Mouse (Mus musculus) neural tube, embryonic 12.5 days (tissue): Measurements from ENCODE around the gene Abcg4. TPM values are rescaled to one million over a fixed set of nuclear protein-coding genes. Genes with fewer than 3 reads are reported as not detected.
A peak's percentile ranks its signal among the peaks of the same experiment; 100 is the strongest.
"Not testable (repeated sequence)": the region's sequence is repeated elsewhere in the genome, so short reads cannot be mapped to it uniquely, and the experiment has no call there.

Source experiments
- ATAC-seq: fragments of 200-750 bp; cut with Nextera tagmentation; 2 replicates; pipeline ENCODE4 v1.8.0; 2017; ENCODE audit warnings: low read depth, mild to moderate bottlenecking, moderate TSS enrichment, moderate library complexity; ENCODE audit not compliant: low FRiP score
- H3K27ac ChIP-seq: fragments of 300-500 bp; sonication (generic); 2 replicates; pipeline ENCODE4 v1.5.1; 2016
- H3K27me3 ChIP-seq: fragments of 300-500 bp; sonication (generic); replicated peaks from 2 replicates; pipeline ENCODE4 v1.6.1; 2016; ENCODE audit warnings: mild to moderate bottlenecking
- H3K36me3 ChIP-seq: fragments of 300-500 bp; sonication (generic); 2 replicates; pipeline ENCODE4 v1.6.1; 2016; ENCODE audit warnings: mild to moderate bottlenecking
- H3K4me1 ChIP-seq: fragments of 300-500 bp; sonication (generic); 2 replicates; pipeline ENCODE4 v1.6.1; 2016
- H3K4me2 ChIP-seq: fragments of 300-500 bp; sonication (generic); replicated peaks from 2 replicates; pipeline ENCODE4 v1.6.1; 2016; ENCODE audit warnings: mild to moderate bottlenecking
- H3K4me3 ChIP-seq: fragments of 300-500 bp; sonication (generic); 2 replicates; pipeline ENCODE4 v1.5.1; 2016
- H3K9ac ChIP-seq: fragments of 300-500 bp; sonication (generic); 2 replicates; pipeline ENCODE4 v1.6.1; 2016; ENCODE audit warnings: mild to moderate bottlenecking
- H3K9me3 ChIP-seq: fragments of 300-500 bp; sonication (generic); 2 replicates; pipeline ENCODE4 v1.6.1; 2016; ENCODE audit warnings: mild to moderate bottlenecking
- WGBS: fragments of 180-500 bp; shearing (Covaris S2); methylation state at CpG from one replicate; pipeline ENCODE4 v1.1.7; 2016; 5-methylcytosine and 5-hydroxymethylcytosine counted together
- polyA plus RNA-seq: library from polyadenylated mRNA; unstranded; fragments of >200 nt; fragmentation: Nextera tagmentation; extraction: Ambion mirVana; gene quantifications from 2 replicates; pipeline ENCODE4 v1.2.1, GENCODE M21; 2016

Gene Abcg4
- polyA plus RNA-seq, 1 experiment from 2014 or later: 13.8 TPM

GRCm38 (mm10) chr9:44327064-44327711 lies 38.8 kb upstream of the Abcg4 start:
- Histone ChIP-seq H3K4me2 (peak overlapping the region; percentile 83), H3K36me3 (peaks cover 26% of the 10 kb centered on the region), H3K27ac (peak overlapping the region; percentile 60; the same call in 1 of the 2 replicates), H3K9me3 (no peaks in the 10 kb centered on the region), H3K4me1 (peaks cover 12% of the 10 kb centered on the region), H3K4me3 (peak overlapping the region; percentile 78), H3K9ac (peak overlapping the region; percentile 77), H3K27me3 (no peaks in the 10 kb centered on the region)
- peak; percentile 37 for ATAC-seq
- 1% methylated on average over 22 of the region's 22 CpGs for WGBS

- H3K4me3 ChIP-seq: peak overlapping the region; percentile 78
- H3K27ac ChIP-seq: peak overlapping the region; percentile 60
- peak; percentile 93 for ATAC-seq
- peaks cover 12% of the 10 kb centered on the region for H3K4me1 ChIP-seq
- no peaks in the 10 kb centered on the region for H3K9me3 ChIP-seq
- WGBS: under 1% methylated on average over 38 of the region's 38 CpGs
- H3K4me2 ChIP-seq: peak overlapping the region; percentile 83
- H3K27me3 ChIP-seq: no peaks in the 10 kb centered on the region
- peaks cover 20% of the 10 kb centered on the region for H3K36me3 ChIP-seq
- H3K9ac ChIP-seq: peak overlapping the region; percentile 77
Measured at GRCm38 (mm10) chr9:44326371-44327063, 38.1 kb upstream of the Abcg4 start.

- peak within 1 kb of the TSS; percentile 77 for H3K9ac ChIP-seq
- WGBS: 9% methylated on average over 12 of the region's 12 CpGs
- no peak; the same call in 1 of the 2 replicates for ATAC-seq
Measured at GRCm38 (mm10) chr9:44325768-44326370, 37.5 kb upstream of the Abcg4 start, which contains the start of gene Dpagt1. Gene Dpagt1, plus strand, starts transcription at chr9:44326019.

GRCm38 (mm10) chr9:44325032-44325767 lies 36.8 kb upstream of the Abcg4 start:
- H3K4me3 ChIP-seq, H3K9me3 ChIP-seq, H3K27ac ChIP-seq, ATAC-seq, H3K27me3 ChIP-seq: not testable (repeated sequence)
- H3K4me2 ChIP-seq: peak overlapping the region; percentile 83
- H3K4me1 ChIP-seq: peaks cover 19% of the 10 kb centered on the region
- H3K9ac ChIP-seq: 0 out of 2 replicates have a peak overlapping the region, but pooled peaks have one; percentile 29
- WGBS: 60% methylated on average over 7 of the region's 8 CpGs
- peaks cover 11% of the 10 kb centered on the region for H3K36me3 ChIP-seq

More at GRCm38 (mm10) chr9:44325768-44326370, 37.5 kb upstream of the Abcg4 start, which contains the start of gene Dpagt1:
- peaks cover 18% of the 10 kb centered on the region for H3K36me3 ChIP-seq
- peak within 1 kb of the TSS; percentile 60 for H3K27ac ChIP-seq
- no peaks in the 10 kb centered on the region for H3K9me3 ChIP-seq
- peaks cover 14% of the 10 kb centered on the region for H3K4me1 ChIP-seq
- peak within 1 kb of the TSS; percentile 78 for H3K4me3 ChIP-seq
- no peaks in the 10 kb centered on the region for H3K27me3 ChIP-seq
- H3K4me2 ChIP-seq: peak within 1 kb of the TSS; percentile 83

GRCm38 (mm10) chr9:44324147-44324546 lies 35.7 kb upstream of the Abcg4 start:
- H3K4me1 ChIP-seq: peaks cover 23% of the 10 kb centered on the region
- peaks cover 4% of the 10 kb centered on the region; the same call in 1 of the 2 replicates for H3K36me3 ChIP-seq
- no peak overlapping the region for H3K4me3 ChIP-seq
- no peak overlapping the region for H3K27ac ChIP-seq
- no peaks in the 10 kb centered on the region for H3K9me3 ChIP-seq
- no peak overlapping the region for H3K4me2 ChIP-seq
- H3K9ac ChIP-seq: no peak overlapping the region
- ATAC-seq: no peak
- no peaks in the 10 kb centered on the region for H3K27me3 ChIP-seq
- 67% methylated on average over 6 of the region's 6 CpGs for WGBS

- H3K9me3 ChIP-seq, H3K36me3 ChIP-seq, H3K9ac ChIP-seq, ATAC-seq, H3K4me3 ChIP-seq, H3K27me3 ChIP-seq, H3K4me2 ChIP-seq, H3K27ac ChIP-seq: not testable (repeated sequence)
- peaks cover 28% of the 10 kb centered on the region for H3K4me1 ChIP-seq
- 83% methylated on average over 4 of the region's 4 CpGs for WGBS
Measured at GRCm38 (mm10) chr9:44323656-44324055, 35.2 kb upstream of the Abcg4 start.

- 0 out of 2 replicates have a peak overlapping the region, but pooled peaks have one; percentile 38 for H3K27ac ChIP-seq
- 25% methylated on average over 6 of the region's 6 CpGs for WGBS
- ATAC-seq: no peak
Measured at GRCm38 (mm10) chr9:44320799-44321133, 32.4 kb upstream of the Abcg4 start.

GRCm38 (mm10) chr9:44319887-44320798 lies 31.7 kb upstream of the Abcg4 start, which contains the start of gene C2cd2l:
Gene C2cd2l, minus strand, starts transcription at chr9:44320285.
- peak within 1 kb of the TSS; percentile 51; the same call in 1 of the 2 replicates for H3K27ac ChIP-seq
- H3K9ac ChIP-seq: peak within 1 kb of the TSS; percentile 83
- peaks cover 30% of the 10 kb centered on the region for H3K4me1 ChIP-seq
- ATAC-seq: peak; percentile 96
- H3K36me3 ChIP-seq: peaks cover 19% of the 10 kb centered on the region
- under 1% methylated on average over 67 of the region's 67 CpGs for WGBS
- H3K9me3 ChIP-seq: no peaks in the 10 kb centered on the region
- H3K27me3 ChIP-seq: no peaks in the 10 kb centered on the region
- H3K4me3 ChIP-seq: peak within 1 kb of the TSS; percentile 88
- peak within 1 kb of the TSS; percentile 94 for H3K4me2 ChIP-seq

More at GRCm38 (mm10) chr9:44320799-44321133, 32.4 kb upstream of the Abcg4 start:
- Histone ChIP-seq H3K27me3 (no peaks in the 10 kb centered on the region), H3K9me3 (no peaks in the 10 kb centered on the region), H3K9ac (peak overlapping the region; percentile 39; the same call in 1 of the 2 replicates), H3K36me3 (peaks cover 13% of the 10 kb centered on the region), H3K4me3 (peak overlapping the region; percentile 88; the same call in 1 of the 2 replicates), H3K4me2 (peak overlapping the region; percentile 94), H3K4me1 (peaks cover 32% of the 10 kb centered on the region)

GRCm38 (mm10) chr9:44319105-44319886 lies 30.9 kb upstream of the Abcg4 start:
- H3K4me1 ChIP-seq: peaks cover 30% of the 10 kb centered on the region
- WGBS: 2% methylated on average over 37 of the region's 37 CpGs
- peak; percentile 4; the same call in 1 of the 2 replicates for ATAC-seq
- peak overlapping the region; percentile 83 for H3K9ac ChIP-seq
- peak overlapping the region; percentile 88 for H3K4me3 ChIP-seq
- no peaks in the 10 kb centered on the region for H3K27me3 ChIP-seq
- peak overlapping the region; percentile 51; the same call in 1 of the 2 replicates for H3K27ac ChIP-seq
- H3K9me3 ChIP-seq: no peaks in the 10 kb centered on the region
- peak overlapping the region; percentile 94 for H3K4me2 ChIP-seq
- peaks cover 27% of the 10 kb centered on the region for H3K36me3 ChIP-seq

- H3K36me3 ChIP-seq: peaks cover 33% of the 10 kb centered on the region
- no peaks in the 10 kb centered on the region for H3K27me3 ChIP-seq
- peak overlapping the region; percentile 94 for H3K4me2 ChIP-seq
- no peaks in the 10 kb centered on the region for H3K9me3 ChIP-seq
- H3K27ac ChIP-seq: no peak overlapping the region
- peak overlapping the region; percentile 83; the same call in 1 of the 2 replicates for H3K9ac ChIP-seq
- peaks cover 30% of the 10 kb centered on the region for H3K4me1 ChIP-seq
- ATAC-seq: no peak
- peak overlapping the region; percentile 88 for H3K4me3 ChIP-seq
- 43% methylated on average over 3 of the region's 3 CpGs for WGBS
Measured at GRCm38 (mm10) chr9:44318826-44319095, 30.3 kb upstream of the Abcg4 start.
